Mouse (Mus musculus) right cerebral cortex, postnatal 4 days (tissue): ENCODE data around the gene Dhps.
"Not testable (repeated sequence)": the region's sequence is repeated elsewhere in the genome, so short reads cannot be mapped to it uniquely, and the experiment has no call there.

ENCODE experiments used
- DNase-seq: peaks from one replicate; pipeline ENCODE4 v3.0.0-alpha.2; 2022

The Dhps gene

DNA sequence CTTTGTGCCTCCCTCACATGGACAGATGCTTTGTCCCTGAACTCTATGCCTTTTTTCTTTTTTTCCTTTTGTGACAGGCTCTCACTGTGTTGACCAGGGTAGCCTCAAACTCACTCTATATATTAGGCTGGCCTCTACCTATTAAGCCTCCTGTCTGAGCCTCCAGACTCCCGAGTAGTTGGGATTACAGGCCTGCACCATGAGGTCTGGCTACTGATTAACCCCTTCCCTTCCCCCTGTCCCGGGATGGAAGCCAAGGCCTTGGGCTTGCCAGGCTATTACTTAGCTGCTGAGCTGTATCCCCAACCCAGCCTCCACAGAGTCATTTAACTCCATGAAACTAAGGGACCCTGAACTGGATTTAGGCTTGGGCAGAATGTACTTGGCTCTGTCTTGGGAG, 6.3 kb upstream of the Dhps start:
- no peak for DNase-seq

DNA sequence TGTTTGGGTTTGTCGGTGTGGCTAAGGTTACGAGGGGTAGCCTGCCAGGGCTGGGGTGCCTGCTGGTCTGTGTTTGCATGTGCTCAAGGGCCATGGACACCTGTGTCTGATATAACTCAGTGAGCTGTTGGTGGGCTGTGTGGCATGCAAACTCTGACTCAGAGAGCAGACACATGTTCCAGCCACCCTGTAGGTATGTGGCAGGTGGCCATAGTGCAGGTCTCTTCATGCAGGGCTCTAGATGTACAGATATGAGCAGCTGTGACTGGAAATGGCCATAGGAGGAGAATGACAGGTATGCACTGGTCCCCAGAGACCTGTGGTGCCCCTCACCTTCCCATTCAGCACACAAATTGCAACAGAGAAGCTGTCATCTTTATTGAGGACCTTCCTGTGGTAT, 4.4 kb upstream of the Dhps start:
- no peak for DNase-seq

DNA sequence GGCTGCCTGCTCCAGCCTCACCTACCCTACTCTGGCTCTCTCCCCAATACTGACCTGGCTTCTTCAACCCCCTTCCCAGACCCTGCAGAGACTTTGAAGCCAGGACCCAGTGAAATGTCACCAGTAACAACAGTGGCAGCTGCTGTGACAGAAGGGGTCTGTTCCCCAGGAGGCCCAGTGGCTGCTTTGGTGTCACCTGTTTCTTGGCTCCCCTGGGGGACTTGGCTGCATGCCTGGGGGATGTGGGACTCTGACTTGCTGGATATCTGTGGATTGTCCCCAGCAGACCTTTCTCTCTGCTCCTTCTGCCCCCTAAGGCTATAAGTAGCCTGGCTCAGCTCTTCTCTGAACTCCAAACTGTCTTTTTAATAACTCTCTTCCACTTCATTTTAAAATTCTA, 3.6 kb upstream of the Dhps start, which contains the start of gene Gm5741:
Gene Gm5741 (minus strand): TSS at position 1 of the 400 bp plus-strand sequence.
- DNase-seq, result no peak

DNA sequence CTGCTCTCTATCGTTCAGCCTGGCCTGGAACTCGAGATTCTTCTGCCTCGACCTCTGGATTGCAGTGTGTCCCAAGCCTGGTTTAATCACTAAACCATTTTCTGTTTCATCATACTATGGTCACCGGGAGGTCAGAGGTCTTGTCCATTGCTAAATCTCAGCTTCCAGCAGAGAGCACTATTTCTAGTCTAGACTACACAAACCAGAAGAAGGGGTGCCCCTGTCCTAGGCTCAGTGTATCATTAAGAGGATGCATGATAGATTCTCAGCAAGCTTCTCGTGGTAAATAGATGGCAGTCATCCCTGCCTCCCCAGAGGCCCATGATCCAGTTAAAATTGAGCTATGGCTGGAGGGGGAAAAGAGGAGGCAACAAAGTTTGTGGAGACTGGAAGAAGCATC, 516 bp upstream of the Dhps start:
- DNase-seq, result no peak

DNA sequence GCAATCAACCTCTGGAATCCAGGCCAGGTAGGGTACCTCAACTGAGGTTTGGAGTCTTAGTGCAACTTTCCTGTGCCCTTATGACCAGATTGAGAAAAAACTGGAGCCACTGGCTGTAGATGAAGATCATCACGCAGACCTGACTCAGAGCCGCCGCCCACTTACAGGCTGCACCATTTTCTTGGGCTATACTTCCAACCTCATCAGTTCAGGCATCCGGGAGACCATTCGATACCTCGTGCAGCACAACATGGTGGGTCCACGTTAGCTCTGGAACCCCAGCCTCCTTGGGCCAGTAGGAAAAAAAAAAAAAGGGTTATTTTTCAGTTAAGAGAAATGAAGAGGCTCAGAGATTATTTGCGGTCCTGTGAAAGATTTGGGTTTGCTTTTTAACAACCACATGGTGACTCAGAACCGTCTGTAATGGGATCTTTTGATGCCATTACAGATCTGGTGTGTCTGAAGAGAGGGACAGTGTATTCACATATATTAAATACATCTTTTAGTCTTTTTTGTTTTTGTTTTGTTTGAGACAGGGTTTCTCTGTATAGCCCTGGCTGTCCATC, 890 bp downstream of the Dhps start:
- DNase-seq, result no peak

DNA sequence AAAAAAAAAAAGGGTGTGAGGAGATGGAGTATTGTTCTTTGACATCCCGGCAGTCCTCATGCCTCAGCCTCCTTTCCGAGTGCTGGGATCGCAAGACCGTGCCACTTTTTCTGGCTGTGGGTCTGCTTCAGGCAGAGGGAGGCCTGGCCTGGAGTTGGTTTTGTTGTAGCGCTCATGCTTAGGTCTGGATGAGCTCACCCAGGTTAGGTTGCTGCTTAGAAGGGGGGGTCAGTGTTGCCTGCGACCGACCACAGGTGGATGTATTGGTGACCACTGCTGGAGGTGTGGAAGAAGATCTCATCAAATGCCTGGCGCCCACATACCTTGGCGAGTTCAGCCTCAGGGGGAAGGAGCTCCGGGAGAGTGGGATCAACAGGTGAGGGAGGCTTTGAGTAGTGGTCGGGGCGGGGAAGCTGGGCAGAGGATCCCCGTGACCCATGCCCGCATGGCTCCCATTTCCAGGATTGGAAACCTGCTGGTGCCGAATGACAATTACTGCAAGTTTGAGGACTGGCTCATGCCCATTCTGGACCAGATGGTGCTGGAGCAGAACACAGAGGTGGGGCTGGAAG, 1.6 kb downstream of the Dhps start:
- DNase-seq, result no peak

DNA sequence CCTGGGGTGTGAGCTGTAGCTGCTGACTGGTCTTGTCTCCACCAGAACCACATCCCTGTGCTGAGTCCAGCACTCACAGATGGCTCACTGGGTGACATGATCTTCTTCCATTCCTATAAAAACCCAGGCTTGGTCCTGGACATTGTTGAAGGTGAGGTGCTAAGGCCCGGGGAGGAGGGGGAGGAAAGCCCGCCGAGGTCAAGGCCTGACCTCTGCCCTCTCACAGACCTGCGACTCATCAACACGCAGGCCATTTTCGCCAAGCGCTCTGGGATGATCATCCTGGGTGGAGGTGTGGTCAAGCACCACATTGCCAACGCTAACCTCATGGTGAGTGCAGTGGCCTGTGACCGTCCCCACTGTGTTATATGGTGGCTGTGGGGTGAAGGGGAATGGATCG, 2.6 kb downstream of the Dhps start:
- DNase-seq, result no peak

DNA sequence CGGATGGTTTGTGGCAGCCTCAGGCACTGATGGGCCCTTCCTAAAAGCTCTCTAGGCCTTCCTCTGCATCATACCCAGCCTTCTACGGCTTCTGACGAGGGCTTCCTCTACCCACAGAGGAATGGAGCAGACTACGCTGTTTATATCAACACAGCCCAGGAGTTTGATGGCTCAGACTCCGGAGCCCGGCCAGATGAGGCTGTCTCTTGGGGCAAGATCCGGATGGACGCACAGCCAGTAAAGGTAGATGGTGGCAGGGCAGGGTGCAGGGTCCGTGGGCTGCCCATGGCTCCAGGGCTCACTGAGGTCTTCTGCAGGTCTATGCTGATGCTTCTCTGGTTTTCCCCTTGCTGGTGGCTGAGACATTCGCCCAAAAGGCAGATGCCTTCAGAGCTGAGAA, 3.1 kb downstream of the Dhps start:
- DNase-seq, result no peak

DNA sequence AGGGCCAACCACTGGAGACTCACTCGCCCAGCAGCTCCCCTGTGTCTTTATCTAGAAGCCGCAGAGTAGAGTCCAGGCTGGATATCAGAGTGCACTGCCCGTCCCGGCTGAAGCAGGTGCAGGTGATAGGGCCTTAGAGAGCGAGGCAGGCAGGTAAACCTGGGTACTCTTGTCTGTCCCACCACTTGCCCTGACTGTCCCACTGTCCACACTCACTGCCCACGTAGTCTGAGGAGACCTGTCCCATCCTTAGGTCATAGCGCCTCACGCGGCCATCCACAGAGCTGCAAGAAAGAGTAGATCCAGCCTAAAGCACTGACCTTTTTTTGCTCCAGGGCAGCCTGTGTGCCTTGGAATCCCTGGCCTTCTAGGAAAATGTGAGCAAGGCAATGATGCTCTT, 4.4 kb downstream of the Dhps start:
- peak; percentile 48 for DNase-seq

DNA sequence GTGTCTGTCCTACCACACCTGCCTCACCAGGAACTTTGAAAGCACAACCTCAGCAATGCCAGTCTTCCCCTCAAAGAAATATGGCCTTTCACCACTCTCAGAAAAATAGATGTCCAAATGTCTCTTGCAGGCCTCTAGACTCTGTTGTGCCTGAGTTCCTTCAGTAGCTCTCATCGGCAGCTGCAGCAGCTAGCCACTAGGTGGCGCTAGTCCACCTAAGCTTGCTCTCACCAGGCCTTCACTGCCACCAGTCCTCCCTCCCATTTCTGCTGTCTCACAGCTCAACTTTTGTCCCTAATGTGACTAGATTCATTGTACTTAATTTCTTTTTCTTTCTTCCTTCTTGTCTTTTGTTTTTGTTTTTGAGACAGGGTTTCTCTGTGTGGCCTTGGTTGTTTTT, 5.4 kb downstream of the Dhps start:
- peak; percentile 71 for DNase-seq

DNA sequence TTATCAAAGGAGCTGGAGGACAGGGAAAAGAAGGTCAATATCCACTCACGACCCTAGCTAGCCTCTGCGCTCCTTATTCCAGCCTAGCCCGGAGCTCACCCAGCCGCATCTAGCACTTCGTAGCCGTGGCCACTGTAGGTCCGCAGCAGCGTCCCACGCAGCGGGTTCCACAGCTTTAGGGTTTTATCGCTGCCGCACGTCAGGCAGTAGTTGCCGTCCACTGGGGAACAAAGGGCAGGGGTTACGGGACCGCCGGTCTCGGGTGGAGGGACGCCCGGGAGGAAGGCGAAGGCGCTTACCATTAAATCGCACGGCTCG, 8.6 kb downstream of the Dhps start:
- peak; percentile 58 for DNase-seq

DNA sequence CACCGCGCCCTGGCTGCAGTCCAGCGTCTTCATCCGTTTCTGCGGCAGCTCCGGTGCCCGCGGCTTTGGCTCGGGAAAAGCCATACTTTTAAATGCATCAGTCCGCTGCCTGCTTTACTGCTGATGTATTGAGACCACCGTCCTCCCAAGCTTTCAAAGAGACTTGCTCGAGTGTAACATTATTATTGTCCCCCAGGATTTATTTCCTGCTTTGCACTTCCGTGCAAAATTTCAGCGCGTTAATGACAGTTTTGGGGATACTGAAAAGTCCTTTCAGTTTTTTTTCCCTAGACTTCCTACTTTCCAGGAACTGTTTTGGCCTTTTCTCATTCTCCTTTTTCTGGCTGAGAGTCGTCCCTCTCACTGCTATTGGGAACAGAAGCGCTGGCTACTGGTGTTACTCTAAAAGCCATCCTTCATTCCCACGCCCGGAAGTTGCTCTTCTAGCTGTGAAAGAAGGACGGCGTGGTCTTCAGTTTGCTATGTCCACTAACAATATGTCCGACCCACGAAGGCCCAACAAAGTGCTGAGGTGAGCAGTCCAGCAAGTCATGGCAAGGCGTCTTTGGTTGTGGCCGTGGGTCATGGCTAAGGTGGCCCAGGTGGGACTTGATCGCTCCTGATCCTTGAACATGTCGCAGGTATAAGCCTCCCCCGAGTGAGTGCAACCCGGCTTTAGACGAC, 9.1 kb downstream of the Dhps start, which contains the start of gene Wdr83os:
Gene Wdr83os (plus strand): TSS at position 209 of the 684 bp plus-strand sequence.
- DNase-seq, result peak; percentile 58

DNA sequence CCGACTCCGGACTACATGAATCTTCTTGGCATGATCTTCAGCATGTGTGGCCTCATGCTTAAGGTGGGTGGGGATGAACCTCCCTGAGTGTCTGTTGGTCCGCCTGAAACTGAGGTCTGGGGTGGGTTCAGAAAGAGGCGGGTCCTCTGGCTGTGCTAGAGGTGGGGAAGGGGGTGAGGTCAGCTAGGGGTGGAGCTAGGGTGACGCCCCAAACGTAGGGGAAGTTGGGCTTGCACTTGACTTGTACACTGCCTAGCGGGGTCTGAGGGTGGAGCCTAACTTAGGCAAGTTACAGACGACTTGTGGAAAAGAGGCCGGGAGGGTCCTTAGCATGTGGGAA, 9.6 kb downstream of the Dhps start, which contains the start of gene Wdr83:
Gene Wdr83 (minus strand): TSS at position 91 of the 340 bp plus-strand sequence.
- DNase-seq, result no peak

DNA sequence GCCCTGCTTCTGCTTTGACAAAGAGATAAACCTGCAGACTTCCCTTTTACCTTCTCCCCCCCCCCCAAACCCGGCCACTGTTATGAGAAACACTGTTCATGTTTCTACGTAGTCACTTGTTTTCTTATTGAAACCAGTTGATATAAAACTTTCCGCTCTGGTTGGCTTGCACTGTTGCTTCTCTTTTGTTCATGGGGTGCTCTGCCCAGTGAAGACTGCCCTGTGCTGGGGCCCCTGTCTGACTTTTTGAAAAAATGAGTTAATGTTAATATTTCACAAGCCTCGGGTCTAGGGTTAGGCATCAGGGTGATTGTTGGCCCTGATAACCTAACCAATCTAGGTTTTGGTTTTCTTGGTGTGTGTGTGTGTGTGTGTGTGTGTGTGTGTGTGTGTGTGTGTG, 10.6 kb downstream of the Dhps start:
- DNase-seq, result not testable (repeated sequence)

DNA sequence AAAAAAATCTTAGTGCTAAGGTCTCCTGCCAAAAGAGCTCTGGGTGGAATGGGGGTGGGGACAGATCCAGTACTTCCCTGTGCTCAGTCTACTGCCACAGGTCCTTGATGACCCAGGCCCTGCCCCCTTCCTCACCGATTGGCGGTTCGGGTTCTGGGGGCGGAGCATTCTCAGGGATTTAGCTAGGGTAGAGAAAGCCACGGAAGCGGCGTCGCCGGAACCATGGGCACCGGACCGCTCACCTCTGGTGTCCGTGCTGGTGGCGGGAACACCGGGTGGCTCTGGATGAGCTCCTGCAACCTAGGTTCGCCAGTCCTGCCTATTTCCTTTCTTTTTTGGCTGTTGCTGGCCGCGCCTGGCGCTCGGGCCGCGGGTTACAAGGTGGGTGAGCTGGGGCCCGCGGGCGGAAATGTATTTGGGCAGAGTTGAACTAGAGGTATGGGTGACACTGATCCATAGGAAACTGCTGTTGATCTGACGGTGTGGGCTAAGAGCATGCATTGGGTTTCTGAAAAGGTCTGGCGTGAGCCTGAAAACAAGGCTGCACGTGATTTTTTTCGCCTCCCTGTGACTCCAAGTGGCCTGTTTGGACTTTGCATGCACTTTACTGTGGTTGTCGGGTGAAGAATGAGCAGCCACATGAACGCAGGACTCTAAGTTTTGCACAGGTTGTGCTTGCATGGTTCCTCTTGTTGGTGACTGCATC, 11.7 kb downstream of the Dhps start, which contains the start of gene Man2b1:
Gene Man2b1 (plus strand): TSS at position 163 of the 706 bp plus-strand sequence.
- peak; percentile 79 for DNase-seq

DNA sequence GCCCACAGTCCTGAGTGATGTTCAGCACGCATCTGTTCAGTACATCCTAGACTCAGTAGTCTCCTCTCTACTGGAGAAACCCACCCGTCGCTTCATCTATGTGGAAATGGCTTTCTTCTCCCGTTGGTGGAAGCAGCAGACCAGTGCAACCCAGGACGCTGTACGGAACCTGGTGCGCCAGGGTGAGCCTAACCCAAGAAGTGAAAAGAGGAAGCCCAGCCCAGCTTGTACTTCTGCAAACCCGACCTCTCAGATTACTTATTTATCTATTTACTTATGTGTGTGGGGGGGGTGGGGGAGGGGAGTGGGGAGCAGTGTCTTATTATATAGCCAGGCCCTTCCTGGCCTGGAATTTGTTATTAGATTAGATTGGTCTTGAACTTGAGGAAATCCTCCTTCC, 13.1 kb downstream of the Dhps start:
- no peak for DNase-seq

DNA sequence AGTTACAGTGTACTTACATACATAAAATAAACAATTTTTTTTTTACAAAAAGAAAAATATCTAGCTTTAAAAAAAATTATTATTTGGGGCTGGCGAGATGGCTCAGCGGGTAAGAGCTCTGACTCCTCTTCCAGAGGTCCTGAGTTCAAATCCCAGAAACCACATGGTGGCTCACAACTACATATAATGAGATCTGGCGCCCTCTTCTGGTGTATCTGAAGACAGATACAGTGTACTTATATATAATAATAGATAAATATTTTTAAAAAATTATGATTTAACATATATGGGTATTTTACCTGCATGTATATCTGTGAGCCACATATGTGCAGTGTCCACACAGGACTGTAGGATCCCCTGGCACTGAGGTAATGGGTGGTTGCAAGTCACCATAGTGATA, 14.7 kb downstream of the Dhps start:
- no peak for DNase-seq

DNA sequence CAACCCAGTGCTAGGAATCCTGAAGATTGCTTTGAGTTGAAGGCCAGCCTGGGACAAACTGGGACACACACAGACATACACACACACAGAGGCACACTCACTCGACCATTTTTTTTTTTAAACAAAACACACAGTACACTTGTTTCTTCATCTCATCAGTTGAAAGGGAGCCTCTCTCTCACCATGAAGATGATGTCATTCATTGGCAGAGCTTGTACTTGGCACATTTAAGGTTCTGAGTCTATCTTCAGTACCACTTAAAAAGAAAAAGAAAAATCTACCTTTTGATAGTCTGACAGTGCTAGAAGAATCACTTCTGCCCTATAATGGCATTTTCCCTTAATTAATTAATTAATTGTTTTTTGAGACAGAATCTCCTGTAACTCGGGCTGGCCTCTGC, 17.2 kb downstream of the Dhps start:
- DNase-seq, result no peak

DNA sequence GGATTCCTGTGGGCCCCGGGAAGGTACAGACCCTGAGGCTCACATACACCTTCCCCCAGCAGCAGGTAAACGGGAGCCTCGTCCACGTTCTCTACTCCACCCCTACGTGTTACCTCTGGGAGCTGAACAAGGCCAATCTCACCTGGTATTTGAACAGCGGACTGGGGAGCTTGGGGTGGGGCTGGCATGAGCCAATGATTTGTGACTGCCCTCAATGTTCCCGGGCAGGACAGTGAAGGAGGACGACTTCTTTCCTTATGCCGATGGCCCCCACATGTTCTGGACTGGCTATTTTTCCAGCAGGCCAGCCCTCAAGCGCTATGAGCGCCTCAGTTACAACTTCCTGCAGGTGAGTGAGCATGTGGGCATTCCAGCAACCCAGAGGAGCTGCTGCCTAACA, 19.3 kb downstream of the Dhps start:
- DNase-seq, result no peak

DNA sequence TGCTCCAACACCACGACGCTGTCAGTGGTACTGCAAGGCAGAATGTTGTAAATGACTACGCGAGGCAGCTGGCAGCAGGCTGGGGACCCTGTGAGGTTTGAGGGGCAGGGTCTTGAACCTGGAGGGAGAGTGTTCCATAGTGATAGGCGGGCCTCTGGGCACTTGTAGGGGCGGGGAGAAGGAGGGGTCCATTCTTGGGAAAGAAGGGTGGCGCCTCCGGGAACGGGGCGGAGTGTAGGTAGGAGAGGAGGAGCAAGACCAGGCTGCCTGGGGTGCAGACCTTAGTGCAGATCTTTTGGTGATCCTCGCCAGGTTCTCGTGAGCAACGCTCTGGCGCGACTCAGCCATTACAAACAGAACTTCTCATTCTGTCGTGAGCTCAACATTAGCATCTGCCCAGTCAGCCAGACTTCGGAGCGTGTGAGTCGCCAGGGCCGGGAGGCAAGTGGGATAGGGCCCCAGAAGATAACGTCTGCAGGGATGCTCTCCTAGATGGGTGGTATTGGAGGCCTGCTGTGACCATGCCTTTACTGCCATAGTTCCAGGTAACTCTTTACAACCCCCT, 20.1 kb downstream of the Dhps start:
- DNase-seq, result no peak

DNA sequence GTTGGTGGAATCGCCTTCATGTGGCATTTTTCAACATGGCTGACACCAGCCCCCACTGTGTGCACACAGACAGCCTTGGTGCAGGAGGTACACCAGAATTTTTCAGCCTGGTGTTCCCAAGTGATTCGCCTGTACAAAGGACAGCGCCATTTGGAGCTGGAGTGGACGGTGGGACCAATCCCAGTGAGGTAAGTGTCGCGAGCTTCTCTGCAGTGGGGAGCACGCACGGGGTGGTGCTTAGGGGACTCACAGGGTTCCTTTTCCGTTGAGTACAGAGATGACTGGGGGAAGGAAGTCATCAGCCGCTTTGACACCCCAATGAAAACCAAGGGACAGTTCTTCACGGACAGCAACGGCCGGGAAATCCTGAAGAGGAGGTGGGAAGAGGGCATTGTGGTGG, 23.5 kb downstream of the Dhps start:
- no peak for DNase-seq

DNA sequence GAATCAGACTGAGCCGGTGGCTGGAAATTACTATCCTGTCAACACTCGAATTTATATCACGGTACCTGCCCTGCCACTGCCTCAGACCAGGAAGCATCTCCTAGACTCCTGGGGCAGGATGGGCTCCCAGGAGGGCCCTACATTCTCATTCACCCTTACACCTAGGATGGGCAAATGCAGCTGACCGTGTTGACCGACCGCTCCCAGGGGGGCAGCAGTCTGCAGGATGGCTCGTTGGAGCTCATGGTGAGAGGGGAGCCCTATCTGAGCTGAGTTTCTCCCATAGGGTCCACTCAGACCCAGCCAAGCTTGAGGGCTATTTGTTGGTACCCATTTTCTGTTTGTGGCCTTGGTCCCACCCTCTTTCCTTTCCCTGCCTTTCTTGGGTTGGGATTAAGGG, 24.0 kb downstream of the Dhps start:
- DNase-seq, result no peak

DNA sequence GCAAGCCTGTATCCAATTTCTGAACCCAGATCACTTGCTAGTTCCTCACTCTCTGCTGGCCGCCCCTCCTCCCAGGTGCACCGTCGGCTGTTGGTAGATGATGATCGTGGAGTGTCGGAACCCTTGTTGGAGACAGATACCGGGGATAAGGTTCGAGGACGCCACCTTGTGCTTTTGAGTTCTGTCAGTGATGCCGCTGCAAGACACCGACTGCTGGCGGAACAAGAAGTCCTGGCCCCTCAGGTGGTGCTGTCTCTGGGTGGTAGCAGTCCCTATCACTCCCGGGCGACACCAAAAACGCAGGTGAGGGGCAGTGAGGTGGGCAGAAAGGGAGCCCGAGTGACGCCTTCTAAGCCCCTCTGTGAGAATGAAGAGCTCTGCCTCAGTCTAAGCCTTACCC, 24.6 kb downstream of the Dhps start:
- DNase-seq, result no peak

DNA sequence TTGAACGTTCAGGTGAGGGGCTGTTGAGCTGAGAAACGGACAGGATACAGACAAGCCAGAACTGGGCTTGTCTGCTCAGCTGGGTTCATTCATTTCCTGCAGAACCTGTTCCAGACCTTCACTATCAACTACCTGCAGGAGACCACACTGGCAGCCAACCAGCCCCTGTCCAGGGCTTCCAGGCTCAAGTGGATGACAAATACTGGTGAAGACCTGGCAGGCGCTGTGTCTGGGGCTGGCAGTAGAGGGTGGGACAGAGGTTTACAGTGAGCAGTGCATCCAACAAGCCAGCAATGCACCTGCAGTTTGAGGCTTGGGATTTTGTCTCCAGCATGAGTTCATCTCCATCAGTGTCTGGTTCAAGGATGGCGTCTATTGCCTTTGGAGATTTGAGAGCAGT, 25.3 kb downstream of the Dhps start:
- no peak for DNase-seq
